Mouse (Mus musculus): ENCODE measurements around the gene Ly6g5b. TPM values are rescaled to one million over a fixed set of nuclear protein-coding genes. Genes with fewer than 3 reads are reported as not detected.

Ly6g5b gene
- polyA plus RNA-seq, 1 experiment = 3.1 TPM

DNA sequence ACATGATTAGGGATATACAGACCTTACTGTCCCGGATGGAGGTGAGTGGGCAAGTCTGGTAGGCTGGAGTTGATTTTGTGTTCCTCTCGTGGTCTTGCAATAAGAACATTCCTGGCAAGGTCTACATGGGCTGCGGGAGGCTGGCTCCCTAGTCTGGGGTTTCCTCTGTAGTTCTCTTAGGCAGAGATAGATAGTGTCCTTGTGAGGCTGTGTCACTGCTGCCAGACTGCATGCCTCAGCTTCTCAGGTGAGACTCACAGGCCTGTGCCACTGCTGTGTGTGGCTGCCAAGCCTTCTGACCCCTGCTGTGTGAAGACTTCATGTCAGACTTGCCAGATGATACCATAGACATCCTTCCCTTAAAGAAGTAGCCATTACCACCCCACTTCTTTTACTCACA, 24.0 kb upstream of the Ly6g5b start:
- Histone ChIP-seq H3K27ac (ENCODE audit: control insufficient read depth, insufficient read depth, low read depth, low read length) (peak overlapping the region; percentile 26; the same call in 1 of the 2 replicates), H3K27me3 (ENCODE audit: control insufficient read depth, insufficient read depth, low read length) (no peaks in the 10 kb centered on the region), H3K36me3 (ENCODE audit: control insufficient read depth, insufficient read depth, low read length) (peaks cover 14% of the 10 kb centered on the region), H3K4me1 (ENCODE audit: control insufficient read depth, insufficient read depth, low read length) (peaks cover 15% of the 10 kb centered on the region; the same call in 1 of the 2 replicates), H3K4me3 (ENCODE audit: control insufficient read depth, low read depth, low read length) (no peak overlapping the region)
- TF ChIP-seq CTCF (IDR thresholded peaks at IDR 0.05; ENCODE audit: control insufficient read depth, insufficient read depth, insufficient replicate concordance, low read depth, low read length) (no peak), POLR2A (IDR thresholded peaks at IDR 0.05; ENCODE audit: control insufficient read depth, low read depth, low read length) (no peak)

DNA sequence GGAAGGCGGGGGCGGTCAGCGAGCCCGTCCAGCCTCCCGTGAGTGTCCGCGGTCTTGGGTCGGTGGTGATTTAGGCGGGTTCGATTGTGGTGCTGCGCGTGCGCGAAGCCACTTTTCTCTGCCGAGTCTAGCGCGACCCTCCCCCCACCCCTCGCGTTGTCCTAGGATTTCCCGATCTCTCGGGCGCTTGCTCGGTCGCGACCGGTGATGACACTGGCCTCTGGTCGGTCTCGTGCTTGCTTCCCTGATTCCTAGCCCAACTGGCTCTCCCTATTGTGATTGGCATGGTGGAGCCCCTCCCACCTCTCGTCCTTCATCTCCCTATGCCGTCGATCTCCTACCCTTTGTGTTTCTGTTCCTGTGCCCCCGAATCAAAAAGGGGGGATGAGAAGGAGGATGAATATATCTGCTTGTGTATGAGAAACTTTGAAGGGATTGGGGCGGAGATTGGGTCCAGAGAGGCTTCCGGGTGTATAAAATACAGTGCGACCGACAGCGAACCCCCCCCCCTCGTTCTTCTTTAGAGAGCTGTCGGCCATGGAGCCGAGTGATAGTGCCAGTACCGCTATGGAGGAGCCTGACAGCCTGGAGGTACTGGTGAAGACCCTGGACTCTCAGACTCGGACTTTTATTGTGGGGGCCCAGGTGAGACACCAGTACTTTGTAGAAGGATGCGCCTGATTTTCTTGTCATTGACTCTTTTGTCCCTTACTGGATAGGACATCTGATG, 20.5 kb upstream of the Ly6g5b start:
- peak overlapping the region; percentile 98 for H3K4me3 ChIP-seq (ENCODE audit: control insufficient read depth, low read depth, low read length)
- H3K27me3 ChIP-seq (ENCODE audit: control insufficient read depth, insufficient read depth, low read length) = no peaks in the 10 kb centered on the region
- H3K36me3 ChIP-seq (ENCODE audit: control insufficient read depth, insufficient read depth, low read length) = peaks cover 3% of the 10 kb centered on the region
- TF ChIP-seq POLR2A (IDR thresholded peaks at IDR 0.05; ENCODE audit: control insufficient read depth, low read depth, low read length) (peak; percentile 28), CTCF (IDR thresholded peaks at IDR 0.05; ENCODE audit: control insufficient read depth, insufficient read depth, insufficient replicate concordance, low read depth, low read length) (no peak)
- peaks cover 7% of the 10 kb centered on the region; the same call in 1 of the 2 replicates for H3K4me1 ChIP-seq (ENCODE audit: control insufficient read depth, insufficient read depth, low read length)
- H3K27ac ChIP-seq (ENCODE audit: control insufficient read depth, insufficient read depth, low read depth, low read length) = peak overlapping the region; percentile 97

DNA sequence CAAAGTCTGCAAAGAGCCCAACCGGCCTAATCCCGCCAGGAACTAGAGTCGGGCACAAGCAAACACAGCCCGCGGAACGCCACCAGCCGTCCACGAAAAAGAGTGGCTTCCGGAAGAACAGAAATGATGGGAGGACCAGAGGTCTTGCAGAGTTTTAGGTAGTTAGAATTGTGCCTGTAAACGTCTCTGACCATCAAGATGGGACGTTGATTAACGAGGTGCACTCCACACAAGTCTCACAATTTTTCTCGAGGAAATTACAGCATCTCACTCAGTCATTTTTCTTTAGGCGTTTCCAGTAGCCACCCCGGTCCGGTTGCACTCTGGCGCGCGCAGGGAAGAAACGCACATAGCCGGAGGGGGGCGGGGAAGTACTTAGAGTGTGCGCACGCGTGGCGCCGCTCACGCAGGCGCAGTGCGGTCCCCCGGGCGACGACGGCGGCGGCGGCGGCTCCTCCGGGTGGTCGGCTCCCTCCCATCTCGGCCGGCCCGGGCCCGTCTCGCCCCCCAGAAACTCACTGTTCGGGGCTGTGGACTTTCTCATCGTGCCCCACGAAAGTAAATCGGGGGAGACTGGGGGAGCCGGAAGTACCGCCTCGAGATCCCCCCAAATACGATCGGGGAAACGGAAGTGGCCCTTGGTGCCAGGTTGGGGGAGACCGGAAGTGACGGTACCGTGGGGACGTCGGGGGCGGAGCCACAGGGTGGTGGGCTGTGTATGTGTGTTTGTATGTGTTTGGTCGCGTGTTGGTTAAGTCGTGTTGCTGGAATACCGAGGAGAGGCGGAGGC, 19.8 kb upstream of the Ly6g5b start, which contains the start of gene Bag6:
Gene Bag6 (plus strand): TSS at position 378 of the 790 bp plus-strand sequence.
- Histone ChIP-seq H3K27me3 (ENCODE audit: control insufficient read depth, insufficient read depth, low read length) (no peaks in the 10 kb centered on the region), H3K36me3 (ENCODE audit: control insufficient read depth, insufficient read depth, low read length) (peaks cover 2% of the 10 kb centered on the region), H3K27ac (ENCODE audit: control insufficient read depth, insufficient read depth, low read depth, low read length) (peak within 1 kb of the TSS; percentile 97), H3K4me3 (ENCODE audit: control insufficient read depth, low read depth, low read length) (peak within 1 kb of the TSS; percentile 98), H3K4me1 (ENCODE audit: control insufficient read depth, insufficient read depth, low read length) (peaks cover 2% of the 10 kb centered on the region; the same call in 1 of the 2 replicates)
- TF ChIP-seq POLR2A (IDR thresholded peaks at IDR 0.05; ENCODE audit: control insufficient read depth, low read depth, low read length) (peak; percentile 70), CTCF (IDR thresholded peaks at IDR 0.05; ENCODE audit: control insufficient read depth, insufficient read depth, insufficient replicate concordance, low read depth, low read length) (no peak; the same call in 1 of the 2 replicates)

DNA sequence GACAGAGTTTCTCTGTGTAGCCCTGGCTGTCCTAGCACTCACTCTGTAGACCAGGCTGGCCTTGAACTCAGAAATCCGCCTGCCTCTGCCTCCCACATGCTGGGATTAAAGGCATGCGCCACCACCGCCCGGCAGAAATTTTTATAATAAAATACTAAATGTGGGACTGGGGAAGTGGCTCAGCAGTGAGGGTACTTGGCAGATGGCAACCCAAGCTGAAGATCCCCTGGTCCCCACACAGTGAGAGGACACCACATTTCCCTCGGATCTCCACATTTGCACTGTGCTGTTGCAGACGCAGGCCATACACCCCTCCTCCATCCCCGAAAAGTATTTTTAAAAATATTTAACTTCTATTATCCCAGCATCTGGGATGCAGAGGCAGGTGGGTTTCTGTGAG, 18.3 kb upstream of the Ly6g5b start:
- TF ChIP-seq POLR2A (IDR thresholded peaks at IDR 0.05; ENCODE audit: control insufficient read depth, low read depth, low read length) (no peak), CTCF (IDR thresholded peaks at IDR 0.05; ENCODE audit: control insufficient read depth, insufficient read depth, insufficient replicate concordance, low read depth, low read length) (no peak)
- no peaks in the 10 kb centered on the region for H3K27me3 ChIP-seq (ENCODE audit: control insufficient read depth, insufficient read depth, low read length)
- H3K27ac ChIP-seq (ENCODE audit: control insufficient read depth, insufficient read depth, low read depth, low read length) = no peak overlapping the region
- peaks cover 2% of the 10 kb centered on the region; the same call in 1 of the 2 replicates for H3K4me1 ChIP-seq (ENCODE audit: control insufficient read depth, insufficient read depth, low read length)
- peaks cover 2% of the 10 kb centered on the region for H3K36me3 ChIP-seq (ENCODE audit: control insufficient read depth, insufficient read depth, low read length)
- H3K4me3 ChIP-seq (ENCODE audit: control insufficient read depth, low read depth, low read length) = no peak overlapping the region

DNA sequence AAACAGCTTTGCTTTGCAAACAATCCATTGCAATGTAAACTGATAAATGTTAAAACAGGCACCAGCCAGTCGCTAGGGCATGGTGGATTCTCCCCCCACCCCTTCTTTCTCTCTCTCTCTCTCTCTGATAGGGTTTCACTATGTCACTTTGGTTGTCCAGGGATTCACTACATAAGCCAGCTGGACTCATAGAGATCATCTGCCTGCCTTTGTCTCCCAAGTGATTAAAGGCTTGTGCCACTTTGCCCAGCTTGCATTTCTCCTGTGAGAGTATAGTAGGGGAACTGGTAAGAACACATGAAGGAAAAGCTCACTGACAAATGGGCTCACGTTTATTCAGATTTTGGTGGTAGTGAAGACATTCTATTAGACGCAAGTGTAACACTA, 16.9 kb upstream of the Ly6g5b start:
- no peaks in the 10 kb centered on the region for H3K27me3 ChIP-seq (ENCODE audit: control insufficient read depth, insufficient read depth, low read length)
- no peak for TF ChIP-seq POLR2A (IDR thresholded peaks at IDR 0.05; ENCODE audit: control insufficient read depth, low read depth, low read length)
- no peak for TF ChIP-seq CTCF (IDR thresholded peaks at IDR 0.05; ENCODE audit: control insufficient read depth, insufficient read depth, insufficient replicate concordance, low read depth, low read length)
- no peak overlapping the region for H3K4me3 ChIP-seq (ENCODE audit: control insufficient read depth, low read depth, low read length)
- no peak overlapping the region for H3K27ac ChIP-seq (ENCODE audit: control insufficient read depth, insufficient read depth, low read depth, low read length)
- H3K36me3 ChIP-seq (ENCODE audit: control insufficient read depth, insufficient read depth, low read length) = peaks cover 2% of the 10 kb centered on the region
- H3K4me1 ChIP-seq (ENCODE audit: control insufficient read depth, insufficient read depth, low read length) = peaks cover 5% of the 10 kb centered on the region

DNA sequence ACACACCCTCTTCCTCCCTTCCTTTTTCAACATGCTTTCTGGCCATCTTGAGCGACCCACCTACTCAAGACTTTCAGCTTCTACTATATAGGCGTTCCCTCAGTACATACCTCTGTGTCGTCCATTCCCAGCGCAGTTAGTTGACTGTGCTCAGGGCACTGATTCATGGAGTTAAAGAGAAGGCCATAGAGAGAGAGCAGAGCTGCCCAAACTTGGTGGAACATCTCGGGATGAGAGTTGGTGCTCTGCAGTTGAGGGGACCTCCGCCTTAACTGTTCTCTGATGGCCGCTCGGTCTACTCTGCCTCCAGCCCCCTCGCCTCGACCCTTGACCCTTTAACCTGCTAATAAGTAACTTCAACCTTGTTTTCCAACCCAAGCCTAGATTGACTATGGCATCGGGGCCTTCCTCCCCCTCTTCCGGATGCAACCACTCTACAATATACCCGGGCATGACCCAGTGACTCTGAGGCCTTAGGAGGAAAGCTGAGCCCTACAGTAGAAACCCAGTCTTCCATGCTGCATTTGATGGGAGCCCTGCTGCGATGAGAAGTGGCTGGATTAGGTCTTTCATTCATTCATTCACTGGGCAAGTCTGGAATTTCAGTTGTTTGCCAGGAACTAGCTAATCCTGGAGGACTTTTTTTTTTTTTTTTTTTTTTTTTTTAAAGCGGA, 16.4 kb upstream of the Ly6g5b start, which contains the start of gene Apom:
Gene Apom (minus strand): TSS at position 551 of the 674 bp plus-strand sequence.
- TF ChIP-seq POLR2A (IDR thresholded peaks at IDR 0.05; ENCODE audit: control insufficient read depth, low read depth, low read length) = no peak
- no peak for TF ChIP-seq CTCF (IDR thresholded peaks at IDR 0.05; ENCODE audit: control insufficient read depth, insufficient read depth, insufficient replicate concordance, low read depth, low read length)
- H3K36me3 ChIP-seq (ENCODE audit: control insufficient read depth, insufficient read depth, low read length) = peaks cover 2% of the 10 kb centered on the region
- H3K27ac ChIP-seq (ENCODE audit: control insufficient read depth, insufficient read depth, low read depth, low read length) = no peak within 1 kb of the TSS
- H3K4me3 ChIP-seq (ENCODE audit: control insufficient read depth, low read depth, low read length) = no peak within 1 kb of the TSS
- peaks cover 10% of the 10 kb centered on the region for H3K4me1 ChIP-seq (ENCODE audit: control insufficient read depth, insufficient read depth, low read length)
- no peaks in the 10 kb centered on the region for H3K27me3 ChIP-seq (ENCODE audit: control insufficient read depth, insufficient read depth, low read length)
